Mouse (Mus musculus): ENCODE results near the gene Zfp346.

- TF ChIP-seq CTCF (IDR thresholded peaks at IDR 0.05; ENCODE audit: borderline replicate concordance, insufficient read depth, low read depth, low read length) (no peak), POLR2A (IDR thresholded peaks at IDR 0.05; ENCODE audit: borderline replicate concordance, insufficient read depth, low read length) (no peak)
These were observed 62.7 kb downstream of the Zfp346 start for GRCm38 (mm10) chr13:55167798-55168197.
